Mouse (Mus musculus) liver, adult 2 months (tissue): Measurements from ENCODE around the gene Coq7.

Source experiments
- CTCF ChIP-seq: fragments of 200-500 bp; IDR thresholded peaks from 2 replicates; pipeline ENCODE4 v1.5.1; 2011; ENCODE audit warnings: low read depth, low read length, control low read depth
- POLR2A ChIP-seq: fragments of 200-500 bp; IDR thresholded peaks from 2 replicates; pipeline ENCODE4 v1.6.1; 2011; ENCODE audit warnings: low read length, control low read depth; ENCODE audit not compliant: insufficient read depth; ENCODE audit errors: extremely low read depth

GRCm38 (mm10) chr7:118553881-118554280 is 20.7 kb upstream of the Coq7 start:
- TF ChIP-seq CTCF = no peak
- no peak for TF ChIP-seq POLR2A
